Mouse (Mus musculus) cortical plate, adult 2 months (tissue): Measurements from ENCODE around the gene 4930539E08Rik.

Source experiments
- CTCF ChIP-seq: fragments of 200-500 bp; IDR thresholded peaks from 2 replicates; pipeline ENCODE4 v1.5.1; 2011; ENCODE audit warnings: mild to moderate bottlenecking, control low read depth, low read length; ENCODE audit not compliant: insufficient read depth; ENCODE audit errors: extremely low read depth
- POLR2A ChIP-seq: fragments of 200-500 bp; IDR thresholded peaks from 2 replicates; pipeline ENCODE4 v1.6.1; 2011; ENCODE audit warnings: mild to moderate bottlenecking, low read length, control low read depth; ENCODE audit not compliant: insufficient read depth; ENCODE audit errors: extremely low read depth

DNA sequence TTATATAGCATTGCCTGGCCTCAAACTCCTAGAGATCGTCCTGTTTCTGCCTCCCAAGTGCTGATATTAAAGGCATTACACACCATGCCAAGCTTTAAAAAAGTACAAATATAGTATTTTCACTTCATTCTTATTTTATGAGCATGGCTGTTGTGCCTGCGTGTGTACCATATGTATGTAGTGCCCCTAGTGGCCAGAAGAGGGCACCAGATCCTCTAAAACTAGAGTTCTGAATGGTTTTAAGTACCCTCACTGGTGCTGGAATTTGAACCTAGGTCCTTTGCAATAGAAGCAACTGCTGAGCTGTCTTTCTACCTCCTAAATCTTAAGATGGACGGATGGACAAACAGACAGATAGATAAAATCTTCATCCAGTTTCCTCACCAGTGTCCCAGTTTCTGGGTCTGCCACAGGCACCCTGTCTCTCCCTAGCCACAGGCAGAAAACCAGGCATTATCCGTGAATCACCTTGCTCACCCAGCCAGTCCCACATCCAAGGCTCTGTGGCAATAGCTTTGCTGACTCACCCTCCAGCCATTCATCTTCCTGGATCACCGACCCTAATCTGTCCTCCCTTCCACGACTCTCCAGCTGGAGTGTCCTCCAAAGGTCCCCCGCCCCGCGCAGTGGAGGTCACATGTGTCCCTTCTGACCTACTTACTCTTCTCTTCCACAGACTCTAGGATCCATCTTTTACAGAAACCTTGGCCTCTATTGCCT is 59.8 kb downstream of the 4930539E08Rik start:
- TF ChIP-seq POLR2A (no peak), CTCF (peak; percentile 21; the same call in 1 of the 2 replicates)
